Mouse (Mus musculus): ENCODE measurements around the gene Msantd4.
"Not testable (repeated sequence)": the region's sequence is repeated elsewhere in the genome, so short reads cannot be mapped to it uniquely, and the experiment has no call there.

The Msantd4 gene

DNA sequence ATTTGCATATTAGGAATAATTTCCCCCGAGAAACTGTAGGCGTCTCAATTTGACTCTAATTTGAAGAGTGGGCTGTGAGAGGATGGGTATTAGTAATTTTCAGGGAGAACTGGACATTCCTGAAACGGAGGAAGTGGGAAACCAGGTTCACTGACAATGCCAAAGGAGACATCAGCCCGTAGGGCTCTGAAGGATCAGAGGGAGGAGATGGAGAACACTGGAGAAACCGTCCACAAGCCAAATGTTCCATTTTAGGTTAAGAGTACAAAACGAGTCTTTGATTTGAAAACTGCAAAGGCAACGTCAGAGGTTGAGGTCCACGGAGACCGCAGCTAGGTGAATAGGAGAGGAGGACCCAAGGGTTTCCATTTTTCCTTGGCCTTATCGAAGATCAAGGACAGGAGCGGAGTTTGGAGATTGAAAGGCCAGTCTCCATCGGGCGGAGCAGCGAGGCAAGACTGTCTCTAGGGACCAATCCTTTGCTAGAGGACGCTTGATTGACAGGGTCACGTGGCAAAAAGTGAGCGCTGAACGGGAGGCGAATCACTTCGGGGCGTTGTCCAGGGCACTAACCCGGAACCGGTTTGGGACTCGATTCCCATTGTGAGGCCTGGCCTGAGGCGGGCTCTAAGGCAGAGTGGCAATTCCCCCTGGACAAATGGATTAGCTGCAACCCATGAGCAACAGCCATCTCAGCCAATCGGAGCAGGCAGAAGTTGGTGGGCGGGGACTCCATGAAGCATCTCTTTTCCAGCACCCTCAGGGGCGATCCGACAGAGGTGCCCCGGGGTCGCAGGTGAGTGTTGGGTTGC lies at the start of gene Msantd4:
Gene Msantd4 (plus strand): TSS at position 735 of the 812 bp plus-strand sequence.
- DNase-seq (ENCODE audit: extremely low spot score, low read depth, low spot score) = peak; percentile 92

DNA sequence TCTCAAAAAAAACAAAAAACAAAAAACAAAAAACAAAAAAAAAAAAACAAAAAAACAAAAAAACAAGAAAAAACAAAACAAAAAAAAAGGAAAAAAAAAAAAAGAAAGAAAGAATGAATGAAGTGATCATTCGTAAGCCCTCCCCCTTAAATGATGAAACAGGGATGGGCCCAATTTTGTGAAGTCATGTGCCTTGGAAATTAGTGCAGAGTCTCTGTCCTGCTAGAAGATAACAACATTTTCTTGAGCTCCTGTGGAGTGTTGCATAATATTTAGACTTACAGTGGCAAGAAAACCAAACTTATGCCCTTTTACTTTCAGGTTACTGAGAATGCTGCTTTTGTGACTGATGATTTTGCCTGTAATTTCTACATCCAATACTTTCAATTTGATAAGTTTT lies 23.2 kb upstream of the Msantd4 start:
- DNase-seq (ENCODE audit: extremely low spot score, low read depth, low spot score) = no peak

DNA sequence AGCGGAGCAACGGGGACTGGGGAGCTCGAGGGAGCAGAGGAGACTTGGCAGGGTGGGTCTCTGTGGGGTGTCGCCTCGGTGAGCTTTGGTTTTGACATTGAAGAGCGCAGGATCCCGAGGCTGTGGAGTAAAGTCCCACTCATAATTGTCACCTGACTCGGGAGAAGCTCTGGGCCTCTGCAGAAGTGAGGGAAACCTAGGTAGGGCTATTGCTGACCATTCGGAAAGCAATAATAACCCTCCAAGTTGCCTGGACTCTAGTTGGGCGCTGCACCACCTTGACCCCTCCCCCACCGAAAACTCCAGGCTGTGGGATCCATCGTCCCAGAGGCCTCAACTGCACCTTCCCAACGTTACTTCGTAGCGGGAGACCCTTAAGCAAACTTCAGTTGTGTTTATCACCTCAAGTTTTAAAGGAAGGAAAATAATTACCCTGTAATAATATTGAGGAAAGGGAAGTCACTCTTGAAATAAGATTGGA lies 318 bp downstream of the Msantd4 start:
- peak; percentile 5 for DNase-seq (ENCODE audit: extremely low spot score, low read depth, low spot score)

DNA sequence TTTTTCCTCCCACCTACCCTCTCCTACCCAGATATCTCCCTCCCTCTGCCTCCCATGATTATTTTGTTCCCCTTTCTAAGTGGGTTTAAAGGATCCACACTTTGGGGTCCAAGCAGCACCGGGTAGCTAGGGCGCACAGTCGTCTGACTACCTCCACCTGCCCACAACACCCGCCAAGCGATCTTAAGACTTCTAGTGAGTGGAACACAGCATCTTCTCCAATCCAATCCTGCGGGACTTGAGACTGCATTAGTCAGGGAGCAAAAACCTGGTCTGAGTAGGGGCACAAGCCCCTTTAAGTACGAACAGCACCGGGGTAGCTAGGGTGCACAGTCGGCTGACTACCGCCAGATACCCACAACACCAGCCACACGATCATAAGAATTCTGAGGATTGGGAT lies 24.4 kb downstream of the Msantd4 start:
- not testable (repeated sequence) for DNase-seq (ENCODE audit: extremely low spot score, low read depth, low spot score)

Measured in hindlimb bud, embryonic 11.5 days (tissue).